Mouse (Mus musculus) embryonic fibroblast, embryonic 13.5 days (primary cell): Measurements from ENCODE around the gene Jmjd1c.

Experiments
- CTCF ChIP-seq: IDR thresholded peaks from 2 replicates; pipeline ENCODE4 v1.5.1; 2011; ENCODE audit warnings: mild to moderate bottlenecking, control low read depth, low read length, moderate library complexity, borderline replicate concordance; ENCODE audit not compliant: insufficient read depth
- POLR2A ChIP-seq: IDR thresholded peaks from 2 replicates; pipeline ENCODE4 v1.6.1; 2011; ENCODE audit warnings: low read depth, mild to moderate bottlenecking, control low read depth, low read length, moderate library complexity

- no peak for TF ChIP-seq CTCF
- TF ChIP-seq POLR2A = no peak
These were observed 101.3 kb downstream of the Jmjd1c start for GRCm38 (mm10) chr10:67197186-67197585.
